Mouse (Mus musculus): ENCODE measurements at regions not wholly inside any gene's neighbourhood (a gene's known extent, or its start where the extent isn't known, plus 50 kb on each side); places are given as distances from the start of the nearest gene placed in this dataset.

GRCm38 (mm10) chr13:3752334-3752733 is 51.8 kb downstream of the Calml3 start:
- no peak for DNase-seq (ENCODE audit: low spot score in 2 of 2)

DNA sequence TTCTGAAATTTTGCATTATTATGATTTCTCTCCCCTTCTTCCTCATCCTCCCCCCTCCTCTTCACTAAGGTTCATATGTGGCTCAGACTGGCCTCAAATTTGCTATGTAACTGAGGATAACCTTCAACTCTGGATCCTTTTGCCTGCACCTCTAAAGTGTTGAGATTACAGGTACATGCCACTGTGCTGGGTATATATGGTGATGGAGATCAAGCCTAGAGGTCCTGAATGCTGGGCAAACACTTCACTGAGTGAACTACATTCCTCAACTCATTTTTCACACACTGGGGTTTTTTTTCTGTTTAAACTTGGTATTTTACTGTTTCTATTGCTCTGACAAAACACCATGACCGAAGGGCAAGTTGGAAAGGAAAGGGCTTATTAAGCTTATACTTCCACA is 52.9 kb downstream of the Calml3 start:
- DNase-seq (ENCODE audit: low spot score in 2 of 2): no peak

- DNase-seq (ENCODE audit: low spot score in 2 of 2): no peak
Observed at GRCm38 (mm10) chr13:3750756-3751155, 53.4 kb downstream of the Calml3 start.

DNA sequence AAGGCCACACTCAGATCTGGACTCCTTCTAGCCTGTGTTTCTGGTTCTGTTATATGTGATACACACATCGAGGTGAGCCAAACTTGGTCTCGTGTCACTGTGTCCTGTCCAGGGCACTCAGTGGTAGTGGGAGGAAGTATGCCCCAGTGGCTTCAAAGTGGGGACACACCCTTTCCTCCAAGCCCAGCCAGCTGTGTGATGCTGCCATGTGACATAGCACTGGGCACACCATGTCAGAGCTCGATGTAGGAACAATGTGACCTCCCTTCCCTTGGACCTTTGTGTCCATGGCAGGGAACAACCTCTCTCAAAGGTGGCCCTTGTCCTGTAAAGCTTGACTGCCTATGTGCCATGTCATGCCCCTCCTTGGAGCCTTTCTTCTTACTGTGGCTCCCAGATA is 54.5 kb downstream of the Calml3 start:
- DNase-seq (ENCODE audit: low spot score in 2 of 2): peak in 1 of 2 experiments; percentile 15

GRCm38 (mm10) chr13:3748859-3749258 is 55.3 kb downstream of the Calml3 start:
- no peak for DNase-seq (ENCODE audit: low spot score in 2 of 2)

- DNase-seq (ENCODE audit: low spot score in 2 of 2): no peak
Observed at GRCm38 (mm10) chr13:3746524-3746923, 57.6 kb downstream of the Calml3 start.

- no peak for DNase-seq (ENCODE audit: low spot score in 2 of 2)
Observed at GRCm38 (mm10) chr13:3744870-3745269, 59.2 kb downstream of the Calml3 start.

DNA sequence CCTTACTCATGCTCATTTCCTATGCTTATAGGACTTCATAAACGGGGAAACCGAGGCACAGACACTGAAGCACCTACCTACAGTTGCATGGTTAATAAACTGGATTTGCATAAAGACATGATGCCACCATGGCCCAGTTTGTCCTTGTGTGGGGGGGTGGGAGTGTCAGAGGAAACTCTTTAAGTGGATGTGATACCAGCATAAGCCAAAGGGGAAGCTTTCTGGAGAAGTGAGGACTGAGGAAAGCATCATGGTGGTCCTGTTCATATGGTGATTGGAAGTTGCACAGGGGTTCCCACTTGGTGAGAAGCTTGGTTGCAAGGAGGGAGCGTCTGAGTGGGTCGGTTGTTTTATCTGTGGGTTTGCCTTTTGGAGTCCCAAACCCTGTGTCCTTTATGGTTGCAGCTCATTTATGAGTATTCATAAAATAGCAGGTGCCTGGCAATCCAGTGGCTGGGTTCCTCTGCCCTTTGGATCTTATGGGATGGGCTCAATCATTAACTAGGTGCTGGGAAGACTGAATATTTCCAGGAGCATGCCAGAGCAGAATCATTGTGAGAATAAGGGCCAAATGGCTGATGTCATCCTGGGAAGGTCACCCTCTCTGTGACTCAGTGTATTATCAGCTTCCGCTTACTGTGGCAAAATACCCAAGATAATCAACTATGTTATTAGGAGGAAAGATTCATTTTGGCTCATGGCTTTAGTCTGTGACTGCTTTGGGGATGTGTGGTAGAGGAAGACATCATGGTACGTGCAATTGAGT is 60.2 kb downstream of the Calml3 start:
- no peak for DNase-seq (ENCODE audit: low spot score in 2 of 2)

DNA sequence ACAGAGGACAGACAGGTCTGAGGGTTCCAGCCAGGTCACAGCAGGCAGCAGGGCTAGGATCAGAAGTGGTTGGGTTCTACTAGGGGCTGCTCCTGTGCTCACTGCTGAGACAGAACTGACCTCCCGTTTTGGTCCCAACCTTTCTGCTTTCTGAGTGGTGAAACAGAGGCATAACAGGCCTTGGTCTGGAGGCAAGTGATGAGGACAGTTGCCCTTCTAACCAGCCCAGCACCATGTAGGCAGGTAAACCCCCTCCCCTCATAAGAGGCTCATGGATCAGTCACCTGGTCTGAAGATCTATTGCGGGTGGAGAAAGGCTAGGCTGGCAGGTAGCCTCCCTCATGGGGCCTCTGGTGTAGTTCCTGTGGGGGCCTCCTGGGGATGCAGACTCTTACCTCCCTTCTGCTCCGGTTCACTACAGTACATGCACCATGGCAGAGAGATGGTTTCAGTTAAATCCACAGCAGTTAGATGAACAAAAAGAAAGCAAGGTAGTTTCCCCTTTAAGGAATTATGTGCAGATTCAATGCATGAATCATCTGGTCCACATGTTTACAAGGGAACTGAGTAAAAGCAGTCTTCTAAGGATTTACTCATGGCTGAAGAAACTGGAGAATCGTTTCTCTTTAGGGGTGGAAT is 61.2 kb downstream of the Calml3 start:
- DNase-seq (ENCODE audit: low spot score in 2 of 2): no peak

- DNase-seq (ENCODE audit: low spot score in 2 of 2): no peak
Observed at GRCm38 (mm10) chr13:3742094-3742730, 61.9 kb downstream of the Calml3 start.

- no peak for DNase-seq (ENCODE audit: low spot score in 2 of 2)
Observed at GRCm38 (mm10) chr13:3730699-3731021, 73.5 kb downstream of the Calml3 start.

GRCm38 (mm10) chr13:3729926-3730698 is 74.0 kb downstream of the Calml3 start:
- no peak for DNase-seq (ENCODE audit: low spot score in 2 of 2)

- no peak for DNase-seq (ENCODE audit: low spot score in 2 of 2)
Observed at GRCm38 (mm10) chr13:3728888-3729287, 75.2 kb downstream of the Calml3 start.

DNA sequence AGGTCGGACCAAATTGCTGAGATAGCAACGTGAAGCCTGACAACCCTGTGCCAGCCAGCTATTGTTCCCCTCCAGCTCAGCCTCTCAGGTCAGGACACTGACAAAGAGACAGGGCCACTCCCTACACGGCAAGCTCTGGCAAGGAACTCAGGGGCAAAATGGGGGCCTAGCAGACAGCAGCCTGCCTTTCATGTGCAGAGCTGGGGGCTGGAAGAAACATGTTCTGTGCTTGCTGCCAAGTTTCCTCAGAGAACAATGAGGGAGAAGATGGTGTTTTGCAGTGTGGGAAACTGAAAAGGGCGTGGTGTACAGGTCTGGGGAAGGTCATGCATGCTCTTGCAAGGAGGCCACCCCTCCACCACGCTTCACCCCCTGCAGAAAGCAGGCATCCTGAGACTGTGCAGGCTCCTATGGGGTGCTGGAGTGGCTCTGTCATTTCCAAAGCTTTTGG is 77.8 kb downstream of the Calml3 start:
- no peak for DNase-seq (ENCODE audit: low spot score in 2 of 2)

DNA sequence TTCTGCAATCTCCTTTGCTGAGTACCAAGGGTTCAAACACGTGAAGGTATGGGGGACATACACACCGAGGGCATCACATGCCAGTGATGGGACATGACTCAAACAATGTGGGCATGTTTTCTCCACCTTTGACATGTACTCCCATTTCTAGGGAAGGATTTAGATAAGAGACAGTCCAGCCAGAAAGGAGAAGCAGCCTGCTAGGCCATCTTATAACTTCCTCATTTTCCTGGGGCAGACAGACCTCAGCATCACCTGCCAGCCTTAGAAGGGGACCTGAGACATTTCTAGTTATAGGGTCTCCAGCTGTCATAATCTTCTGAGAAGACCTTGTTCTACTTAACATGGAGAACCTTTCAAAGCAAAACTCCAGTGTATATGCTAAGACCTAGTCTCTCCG is 78.3 kb downstream of the Calml3 start:
- DNase-seq (ENCODE audit: low spot score in 2 of 2): no peak

- DNase-seq (ENCODE audit: low spot score in 2 of 2): no peak
Observed at GRCm38 (mm10) chr13:3724313-3724712, 79.8 kb downstream of the Calml3 start.

- no peak for DNase-seq (ENCODE audit: low spot score in 2 of 2)
Observed at GRCm38 (mm10) chr13:3723458-3724143, 80.5 kb downstream of the Calml3 start.

GRCm38 (mm10) chr13:3715019-3715418 is 81.2 kb downstream of the Asb13 start:
- no peak for DNase-seq (ENCODE audit: low spot score in 2 of 2)

DNA sequence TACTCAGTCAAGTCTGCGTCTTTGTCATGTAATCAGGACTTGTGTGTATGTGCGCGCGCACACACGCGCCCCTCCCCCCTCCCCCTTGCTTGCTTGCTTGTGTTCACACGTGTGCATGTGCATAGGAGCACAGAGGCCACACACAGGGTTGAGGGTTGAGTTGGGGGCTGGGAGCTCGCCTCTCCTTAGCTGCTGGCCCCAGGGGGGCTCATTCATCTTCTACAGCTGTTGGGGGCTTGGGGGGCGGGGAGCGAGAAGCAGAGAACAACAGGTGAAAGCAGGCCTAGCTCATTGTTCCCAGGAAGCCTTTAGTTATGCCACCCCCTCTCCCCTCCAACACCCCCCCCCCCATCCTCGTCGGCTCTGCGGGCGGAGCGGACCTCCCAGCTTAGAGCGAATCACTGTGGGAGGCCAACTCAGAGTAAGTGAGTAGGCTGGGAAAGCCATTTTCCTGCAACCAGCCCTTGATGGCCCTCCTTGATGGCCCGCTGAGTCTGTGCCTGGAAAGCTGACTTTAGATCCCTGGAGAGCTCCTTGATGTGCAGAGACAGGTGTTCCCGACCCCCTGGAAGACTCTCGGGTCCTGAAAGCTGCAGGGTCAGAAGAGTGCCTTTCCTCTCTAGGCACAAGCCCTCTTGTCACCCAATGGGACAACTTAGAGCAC is 78.8 kb downstream of the Asb13 start:
- DNase-seq (ENCODE audit: low spot score in 2 of 2): no peak

DNA sequence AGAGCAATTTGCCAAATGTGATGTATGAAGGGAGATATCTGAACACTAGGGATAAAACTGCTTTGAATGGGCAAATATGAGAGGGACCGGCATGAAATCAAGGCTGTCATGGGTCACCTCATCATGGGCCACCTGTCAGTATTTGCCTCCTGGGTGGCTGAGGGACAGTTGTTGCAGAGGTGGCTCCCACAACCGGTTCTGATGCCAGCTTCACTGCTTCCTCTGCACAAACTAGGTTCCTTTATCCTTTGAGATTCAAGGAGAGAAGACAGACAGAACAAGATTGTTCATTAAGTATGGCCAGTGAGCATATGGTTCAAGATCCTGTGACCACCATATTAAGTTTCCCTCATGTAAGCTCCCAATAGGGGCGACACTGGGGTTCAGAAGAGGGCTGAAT is 78.3 kb downstream of the Asb13 start:
- DNase-seq (ENCODE audit: low spot score in 2 of 2): no peak

DNA sequence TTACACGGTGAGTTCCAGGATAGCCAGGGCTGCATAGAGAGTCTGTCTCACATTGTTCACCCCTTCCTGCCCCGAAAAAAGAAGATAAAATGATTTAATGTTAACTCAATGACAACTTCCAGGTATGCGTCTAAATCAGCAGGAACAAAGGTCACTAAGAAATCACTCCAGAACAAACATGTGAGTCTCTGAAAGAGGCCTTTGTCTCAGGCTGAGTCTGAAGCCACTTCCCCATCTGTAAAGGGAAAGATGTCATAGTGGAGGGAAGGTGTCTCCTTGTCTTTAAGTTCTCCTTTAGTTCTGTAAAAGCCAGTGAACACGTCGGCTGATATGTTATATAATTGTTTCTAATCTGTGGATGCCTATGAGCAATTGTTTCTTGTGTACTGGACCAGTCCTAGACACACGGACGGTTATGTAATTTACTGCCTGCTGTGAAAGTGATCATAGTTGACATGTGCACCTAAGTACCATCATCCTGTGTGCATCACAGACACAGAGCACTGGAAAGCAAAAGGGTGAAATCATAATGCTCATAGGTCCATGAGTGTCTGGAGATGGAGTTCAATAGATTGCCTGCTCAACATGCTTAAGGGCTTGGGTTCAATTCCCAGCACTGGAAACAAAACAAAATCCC is 76.3 kb downstream of the Asb13 start:
- no peak for DNase-seq (ENCODE audit: low spot score in 2 of 2)
